Mouse (Mus musculus) gastrocnemius, postnatal 10 days (tissue): ENCODE measurements at regions not wholly inside any gene's neighbourhood (a gene's known extent, or its start where the extent isn't known, plus 50 kb on each side); places are given as distances from the start of the nearest gene placed in this dataset.
"Not testable (repeated sequence)": the region's sequence is repeated elsewhere in the genome, so short reads cannot be mapped to it uniquely, and the experiment has no call there.

Source experiments
- DNase-seq: peaks from one replicate; pipeline ENCODE4 v3.0.0; 2021; ENCODE audit warnings: mixed read lengths

DNA sequence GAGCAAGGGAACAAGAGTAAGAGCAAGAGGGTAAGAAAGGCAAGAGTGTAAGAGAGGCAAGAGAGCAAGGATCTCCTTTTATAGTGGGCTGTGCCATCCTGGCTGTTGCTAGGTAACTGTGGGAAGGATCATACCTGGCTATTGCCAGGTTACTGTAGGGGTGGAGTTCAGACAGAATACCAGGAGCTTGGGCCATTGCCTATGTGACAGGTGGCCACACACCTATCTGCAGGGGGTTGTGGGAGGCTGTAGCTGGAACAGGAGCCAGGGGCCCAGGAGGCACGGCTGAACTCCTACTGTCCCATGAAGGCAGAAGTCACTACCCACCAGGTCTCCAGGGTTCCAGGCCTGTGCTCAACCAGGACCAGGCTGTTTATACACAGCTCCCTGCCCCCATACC, 1149.0 kb downstream of the 9330182O14Rik start:
- no peak for DNase-seq

DNA sequence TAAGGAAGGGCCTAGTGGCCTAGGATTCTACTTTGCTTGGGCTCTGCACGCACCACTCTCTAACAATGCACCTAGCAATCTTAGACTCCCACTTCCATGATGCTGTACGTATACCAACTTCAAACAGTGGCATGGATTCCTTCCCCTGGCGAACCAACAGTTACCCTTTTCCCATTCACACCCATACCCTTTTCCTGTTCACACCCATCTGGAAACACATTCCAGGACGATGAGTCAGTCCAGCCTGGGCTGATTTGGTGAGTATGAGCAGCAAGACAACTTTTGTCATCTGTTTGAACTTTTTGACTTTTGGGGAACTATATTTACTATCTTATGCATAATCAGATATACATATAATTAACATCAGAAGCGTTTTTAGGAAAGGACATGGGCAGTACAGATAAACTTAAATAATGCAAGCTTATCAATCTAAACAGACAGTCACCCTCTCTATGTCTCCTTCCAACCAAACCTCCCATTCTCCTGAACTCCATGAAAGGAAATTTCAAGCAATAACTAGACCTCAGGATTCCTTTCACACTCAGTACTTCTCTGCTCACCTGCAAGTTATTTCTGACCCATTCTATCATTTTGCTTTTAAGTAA, 1152.7 kb downstream of the 9330182O14Rik start:
- no peak for DNase-seq

DNA sequence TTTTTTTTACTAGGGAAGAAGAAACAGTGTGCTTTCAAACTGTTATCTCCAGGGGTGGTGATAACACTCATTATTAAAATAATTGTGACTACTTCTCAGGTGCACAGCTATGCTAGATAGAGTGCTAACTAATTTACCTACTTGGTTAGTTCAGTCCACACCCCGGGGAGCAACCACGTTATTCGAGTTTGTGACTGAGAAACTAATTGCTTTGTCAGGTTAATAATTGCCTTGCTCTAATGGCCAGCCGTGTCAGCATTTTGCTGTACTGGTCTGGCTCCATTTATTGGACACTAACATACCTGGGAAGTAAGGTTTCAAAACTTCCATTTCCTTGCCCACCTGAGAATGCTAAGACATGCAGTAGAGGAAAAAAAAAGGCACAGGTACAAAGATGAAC, 1163.3 kb downstream of the 9330182O14Rik start:
- DNase-seq, result no peak

DNA sequence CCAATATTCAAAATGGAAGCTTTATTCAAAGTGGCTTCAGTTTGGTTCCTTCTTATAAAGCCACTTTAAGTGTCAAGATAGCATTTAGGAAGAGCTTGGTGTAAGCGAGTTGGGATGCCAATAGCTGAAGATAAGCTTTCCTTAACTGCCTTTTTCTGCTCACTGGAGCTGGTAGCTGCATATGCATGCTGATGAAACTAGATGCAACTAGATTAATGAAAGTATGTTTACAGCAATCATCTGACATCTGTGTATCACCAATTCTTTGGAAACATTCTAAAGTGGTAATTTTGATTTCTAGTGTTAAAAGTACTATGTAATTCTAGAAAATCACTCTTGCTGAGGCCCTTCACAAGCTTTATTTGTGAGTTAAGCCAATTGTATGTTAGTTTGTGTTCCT, 1172.5 kb downstream of the 9330182O14Rik start:
- DNase-seq, result no peak

DNA sequence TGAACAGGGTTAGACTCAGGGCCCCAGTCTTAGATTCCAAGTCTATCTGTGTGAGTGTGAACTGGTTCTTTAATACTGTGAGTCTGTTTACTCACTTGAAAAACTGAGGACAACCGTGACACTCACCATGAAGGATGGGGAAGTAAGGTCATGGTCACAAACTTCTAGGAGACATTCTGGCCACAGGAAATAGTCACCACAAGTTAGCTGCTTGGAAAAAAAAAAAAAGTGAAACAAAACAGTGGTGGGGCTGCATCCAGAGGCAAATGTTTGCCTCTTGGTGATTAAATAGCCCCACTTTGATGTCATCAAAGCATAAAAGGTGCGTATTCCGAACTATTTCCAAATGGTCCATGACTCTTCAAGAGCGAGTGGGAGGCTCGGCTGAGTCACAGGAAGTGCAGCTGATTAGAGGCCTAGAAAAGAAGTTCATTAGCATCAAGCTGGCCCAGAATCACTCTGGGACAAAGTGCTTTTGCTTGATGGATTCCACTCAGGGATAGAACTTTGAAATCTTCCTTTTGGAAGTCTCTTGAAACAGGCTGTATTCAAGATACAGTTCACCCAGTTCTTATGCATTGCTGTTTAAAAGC, 1177.7 kb downstream of the 9330182O14Rik start:
- no peak for DNase-seq

DNA sequence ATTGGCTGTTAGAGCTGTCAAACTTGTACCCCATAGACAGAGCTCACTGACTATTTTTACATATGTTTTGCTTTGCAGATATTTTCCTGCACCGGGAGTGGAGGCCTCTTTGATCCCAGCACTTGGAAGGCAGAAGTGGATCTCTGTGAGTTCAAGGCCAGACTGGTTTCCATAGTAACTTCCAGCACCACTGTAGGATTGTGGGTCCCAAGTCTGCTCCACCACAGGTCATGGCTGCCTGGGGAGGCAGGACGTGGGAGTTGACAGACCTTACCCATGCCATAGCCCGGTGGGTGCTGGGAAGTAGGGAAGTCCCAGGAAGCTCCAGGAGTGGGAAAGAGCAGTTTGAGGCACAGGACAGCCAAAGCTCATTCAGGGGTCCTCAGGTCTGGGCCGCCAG, 1180.8 kb downstream of the 9330182O14Rik start:
- no peak for DNase-seq

DNA sequence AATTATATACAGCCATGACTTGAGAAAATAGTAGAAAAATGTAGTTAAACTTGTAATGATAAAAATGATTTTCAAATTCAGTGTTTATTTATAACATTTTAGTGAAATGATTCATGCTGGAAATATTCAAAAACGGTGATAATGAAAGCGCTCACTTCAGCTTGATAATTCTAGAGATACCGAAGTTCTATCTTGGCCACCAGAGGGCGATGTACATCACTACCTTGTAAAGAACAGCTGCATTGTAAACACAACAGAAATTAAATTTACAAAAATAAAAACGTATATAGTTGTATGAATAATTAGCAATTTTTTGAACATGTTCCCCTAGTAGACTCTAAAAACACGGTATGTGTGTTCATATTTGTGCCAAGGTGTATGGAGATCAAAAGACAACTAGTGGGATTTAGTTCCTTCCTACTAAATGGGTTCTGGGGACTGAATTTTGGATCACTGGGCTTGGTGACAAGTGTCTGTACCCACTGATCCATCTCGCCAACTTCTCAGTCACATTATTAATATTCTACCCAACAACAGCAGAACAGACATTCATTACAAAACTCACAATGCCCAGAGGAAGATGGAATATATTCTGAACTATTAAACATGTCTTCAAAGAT, 1191.6 kb downstream of the 9330182O14Rik start:
- DNase-seq, result peak; percentile 51

DNA sequence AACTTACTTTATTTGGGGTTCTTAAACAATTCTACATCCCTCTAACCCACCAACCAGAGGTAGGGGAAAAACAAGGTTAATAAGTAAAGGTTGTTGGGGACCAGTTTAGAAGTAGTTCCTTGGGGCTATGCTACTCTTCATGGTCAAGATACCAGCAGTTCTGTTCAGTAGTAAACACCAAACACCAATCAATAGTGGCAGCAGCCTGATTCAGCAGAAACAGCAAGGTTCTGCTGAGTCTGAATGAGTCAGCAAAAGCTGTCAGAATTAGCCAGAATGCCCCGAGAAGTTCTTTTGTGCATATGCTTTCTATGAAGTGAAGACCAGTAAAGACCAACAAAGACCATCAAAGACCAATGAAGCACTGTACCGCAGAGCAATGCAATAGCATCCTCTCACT, 1195.1 kb downstream of the 9330182O14Rik start:
- DNase-seq, result no peak

DNA sequence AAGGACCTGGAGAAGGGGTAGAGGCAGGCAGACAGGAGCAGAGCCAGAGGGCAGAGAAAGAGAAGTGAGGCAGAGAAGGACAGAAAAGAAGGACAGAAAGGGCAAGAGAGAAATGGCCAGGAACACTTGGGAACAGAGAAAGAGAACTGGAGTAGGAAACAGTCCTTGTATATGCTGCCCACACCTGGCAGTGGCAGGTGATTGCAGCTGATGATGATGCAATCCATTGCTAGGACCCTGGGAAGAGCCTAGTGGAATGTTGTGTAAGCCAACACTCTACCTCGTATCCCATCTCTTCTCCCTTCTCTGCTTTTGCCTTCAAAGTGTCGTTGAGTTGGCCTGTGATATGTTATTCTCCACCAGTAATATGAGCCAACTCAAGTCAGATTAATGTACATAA, 1195.9 kb downstream of the 9330182O14Rik start:
- DNase-seq, result no peak

DNA sequence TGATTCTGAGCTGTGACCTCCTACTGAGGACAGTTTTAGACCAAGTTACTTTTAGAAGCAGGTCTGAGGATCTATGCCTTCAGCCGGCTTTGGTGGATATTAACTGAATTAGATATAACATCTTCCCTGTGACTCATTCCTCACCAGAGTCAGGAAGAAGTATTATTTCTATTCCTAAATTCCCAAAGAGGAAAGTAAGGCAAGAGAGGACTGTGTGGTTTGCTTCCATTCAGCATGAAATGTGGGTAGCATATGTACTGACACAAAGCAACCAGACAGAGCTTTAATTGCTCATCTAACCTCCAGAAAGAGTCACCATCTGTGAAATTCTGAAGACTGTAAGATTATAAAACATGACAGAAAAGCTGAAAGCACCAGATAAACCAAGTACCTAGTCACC, 1198.3 kb downstream of the 9330182O14Rik start:
- no peak for DNase-seq

DNA sequence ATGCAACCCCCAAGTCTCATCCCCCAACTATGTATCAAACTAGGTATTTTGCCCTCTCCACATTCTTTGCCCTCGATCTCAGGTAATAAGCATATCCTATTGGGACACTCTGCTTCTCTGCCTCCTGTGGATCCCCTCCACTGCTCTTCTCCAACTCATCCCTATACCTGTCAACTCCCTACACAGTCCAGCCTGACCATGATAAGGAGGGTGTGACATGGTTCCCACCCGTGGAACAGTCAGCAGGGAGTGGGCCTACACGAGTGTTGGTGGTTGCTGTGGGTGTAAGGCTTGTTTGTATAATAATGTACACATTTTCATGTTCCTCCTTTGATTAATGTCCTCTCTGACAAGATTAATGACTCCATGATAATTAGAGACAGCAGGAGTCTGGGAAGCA, 1199.0 kb downstream of the 9330182O14Rik start:
- DNase-seq, result no peak

DNA sequence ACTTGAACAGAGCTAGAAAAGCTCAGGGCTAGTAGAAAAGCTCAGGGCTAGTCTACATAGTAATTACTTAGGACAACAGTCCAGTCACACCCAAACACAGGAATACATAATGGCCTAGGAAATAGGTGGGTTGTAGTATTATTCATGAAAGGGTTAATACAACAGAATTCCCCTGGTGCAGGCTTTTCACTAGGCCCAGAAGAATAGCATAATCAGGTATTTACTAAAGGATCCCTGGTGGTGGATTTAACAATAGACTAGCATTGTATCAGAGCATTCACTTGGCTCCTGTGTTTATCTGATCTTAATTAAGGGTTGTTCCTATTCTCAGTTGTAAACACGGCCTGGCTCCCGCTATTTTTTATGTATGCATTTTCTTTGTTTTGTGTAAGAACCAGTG, 1206.5 kb downstream of the 9330182O14Rik start:
- not testable (repeated sequence) for DNase-seq

DNA sequence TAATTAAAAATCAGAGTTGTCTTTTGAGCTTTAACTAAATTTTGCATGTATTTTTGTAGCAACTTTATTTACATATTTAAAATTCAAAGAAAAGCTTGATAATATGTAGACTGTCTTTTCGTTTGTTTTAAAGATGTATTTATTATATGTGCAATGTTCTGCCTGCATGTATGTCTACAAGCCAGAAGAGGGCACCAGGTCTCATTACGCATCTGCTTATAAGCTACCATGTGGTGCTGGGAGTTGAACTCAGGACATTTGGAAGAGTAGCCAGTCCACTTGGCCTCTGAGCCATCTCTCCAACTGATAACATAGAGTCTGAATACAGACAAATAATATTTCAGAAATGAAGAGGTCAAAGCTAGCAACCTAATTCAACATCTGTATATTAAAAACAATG, 1211.4 kb downstream of the 9330182O14Rik start:
- DNase-seq, result no peak

DNA sequence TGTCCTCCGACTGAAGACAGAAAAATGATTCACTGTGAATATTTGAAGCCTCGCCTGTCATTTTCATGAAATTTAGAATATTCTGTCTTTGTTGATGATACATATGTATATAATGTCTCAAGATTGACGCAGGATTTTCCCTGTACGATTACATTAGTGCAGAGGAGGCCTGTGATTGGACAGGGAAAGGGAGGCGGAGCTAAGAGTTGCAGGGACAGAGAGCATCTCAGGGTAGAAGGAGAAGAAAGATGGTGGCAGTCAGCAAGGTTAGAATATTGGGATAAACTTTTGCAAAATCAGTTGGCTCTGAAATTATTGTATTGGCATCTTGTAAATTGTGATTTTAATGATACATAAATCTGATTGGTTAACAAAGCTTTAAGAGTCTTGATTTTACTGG, 1213.1 kb downstream of the 9330182O14Rik start:
- no peak for DNase-seq

DNA sequence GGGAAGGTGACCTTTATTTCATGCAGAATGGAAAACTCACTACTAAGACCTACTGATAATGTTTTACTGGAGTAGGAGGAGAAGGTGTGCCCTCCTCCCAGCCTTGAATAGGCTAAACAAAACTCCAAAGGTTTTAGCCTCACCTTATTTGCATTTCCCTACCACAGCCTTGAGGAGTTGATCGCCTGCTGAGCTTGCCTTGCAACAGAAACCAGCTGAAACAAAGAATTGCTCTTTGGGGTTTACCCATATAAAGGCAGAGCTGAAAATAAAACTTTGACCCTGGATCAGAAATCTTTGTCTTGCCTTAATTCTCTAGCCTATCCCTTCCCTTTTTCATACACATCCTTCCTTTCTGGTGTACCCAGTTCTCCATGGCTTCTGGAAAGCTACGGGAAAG, 1218.0 kb downstream of the 9330182O14Rik start:
- no peak for DNase-seq

DNA sequence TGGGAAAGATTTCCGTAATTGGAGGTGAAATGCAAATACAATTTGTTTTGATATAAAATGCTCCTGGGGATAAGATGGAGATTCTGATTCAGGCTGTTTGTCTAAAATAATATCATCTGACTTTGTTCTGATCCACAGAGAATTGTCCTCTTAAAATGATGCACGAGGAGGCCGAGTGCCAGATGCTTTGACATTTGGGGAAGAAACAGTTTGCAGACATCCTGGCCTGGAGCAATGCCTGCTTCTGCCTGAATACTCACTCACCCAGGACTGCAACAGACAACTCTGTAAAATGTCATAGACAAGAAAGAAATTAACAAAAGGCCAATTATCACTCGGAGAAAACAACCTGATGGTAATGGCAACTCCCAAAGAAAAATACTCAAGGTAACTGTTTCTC, 1225.1 kb downstream of the 9330182O14Rik start:
- no peak for DNase-seq

DNA sequence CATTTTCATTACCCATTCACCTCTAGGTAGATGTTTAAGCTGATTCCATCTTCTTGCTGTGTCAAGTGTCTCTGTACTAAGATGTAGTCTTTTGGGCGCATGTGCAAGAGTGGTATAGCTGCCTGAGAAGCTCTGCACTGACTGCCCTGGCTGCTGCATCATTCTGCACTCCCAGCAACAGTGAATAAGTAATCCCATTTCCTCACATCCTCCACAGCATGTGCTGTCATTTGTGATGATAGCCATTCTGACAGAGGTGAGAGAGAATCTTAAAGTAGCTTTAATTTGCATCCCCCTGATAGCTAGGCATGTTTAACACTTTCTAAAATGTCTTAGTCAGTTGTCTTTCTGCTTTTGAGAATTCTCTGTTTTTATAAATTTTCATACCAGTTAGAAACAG, 1240.5 kb downstream of the 9330182O14Rik start:
- DNase-seq, result no peak

DNA sequence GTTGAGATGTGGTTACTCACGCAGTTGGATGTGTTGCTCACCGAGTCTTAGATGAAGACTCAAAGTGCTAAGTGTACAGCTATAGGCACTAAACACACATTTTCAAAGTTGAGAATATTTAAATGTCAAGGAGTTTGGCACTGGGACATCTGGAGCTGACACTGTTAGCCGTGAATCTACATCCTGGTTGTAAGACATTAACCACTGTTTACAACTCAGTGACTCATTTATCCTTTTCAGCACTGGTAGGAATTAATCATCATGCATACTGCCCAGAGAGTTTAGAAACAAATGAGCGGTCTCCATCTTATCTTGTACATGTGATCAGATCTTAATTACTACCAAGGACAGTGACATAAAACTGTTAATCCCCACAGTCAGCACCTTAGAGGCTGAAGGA, 1241.7 kb downstream of the 9330182O14Rik start:
- DNase-seq, result no peak

DNA sequence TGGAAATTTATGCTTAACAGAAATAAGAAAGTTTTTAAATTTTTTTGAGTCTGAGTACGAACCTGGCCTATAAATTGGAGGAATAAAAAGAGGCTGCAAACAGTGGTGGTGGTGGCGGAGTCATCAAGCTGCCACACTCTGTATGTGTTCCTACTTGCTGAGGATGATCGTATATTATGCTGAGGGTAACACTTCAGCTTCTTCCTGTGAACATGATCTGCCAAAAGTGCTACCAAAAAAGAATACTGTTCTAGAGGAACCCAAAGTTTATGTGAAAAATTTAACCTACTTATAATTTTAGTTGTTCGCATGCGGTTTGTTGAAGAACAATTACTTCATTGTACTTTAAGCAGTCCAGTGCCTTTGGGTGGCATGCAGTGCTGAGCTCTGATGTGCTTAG, 1245.5 kb downstream of the 9330182O14Rik start:
- no peak for DNase-seq

DNA sequence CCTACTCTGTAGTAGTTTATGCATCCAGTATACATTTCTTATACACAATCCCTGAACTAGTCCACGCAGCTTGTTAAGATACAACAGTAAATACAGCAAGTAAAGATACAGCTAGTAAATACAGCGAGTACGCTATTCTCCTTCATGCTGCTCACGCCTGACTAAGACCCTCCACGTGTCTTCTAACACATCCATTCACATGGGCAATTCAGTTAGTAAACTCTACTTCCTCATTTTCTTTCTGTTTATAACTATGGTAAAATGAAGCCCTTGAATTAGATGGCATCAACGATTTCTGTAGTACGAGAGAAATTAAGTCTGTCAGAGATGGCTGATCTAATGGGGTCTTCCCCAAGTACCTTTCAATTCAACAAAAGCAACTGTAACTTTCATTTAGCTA, 1246.3 kb downstream of the 9330182O14Rik start:
- no peak for DNase-seq

DNA sequence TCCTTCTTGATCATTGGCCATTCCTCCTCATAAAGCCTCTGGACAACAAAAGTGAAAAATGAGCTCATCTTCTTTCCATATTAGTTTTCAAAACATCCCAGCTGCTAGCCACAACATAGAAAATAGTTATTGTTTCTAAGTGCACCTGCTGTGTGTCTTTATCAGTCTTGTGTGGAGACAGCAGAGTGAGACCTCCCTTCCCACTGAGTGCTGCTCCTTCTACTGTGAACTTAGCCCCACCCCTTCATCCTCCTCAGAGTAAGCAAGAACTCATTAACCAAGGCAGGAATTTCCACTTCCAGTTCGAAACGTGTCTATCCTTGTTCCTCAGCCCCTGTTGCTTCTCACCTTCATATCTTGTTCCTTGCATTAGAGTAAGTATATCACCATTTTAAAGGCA, 1256.5 kb downstream of the 9330182O14Rik start:
- DNase-seq, result no peak
